Mouse (Mus musculus) ES-Bruce4 (cell line): ENCODE results near the gene Pcnt. TPM values are rescaled to one million over a fixed set of nuclear protein-coding genes. Genes with fewer than 3 reads are reported as not detected.
A peak's percentile ranks its signal among the peaks of the same experiment; 100 is the strongest.

Experiments used
- H3K27ac ChIP-seq: 2 replicates; pipeline ENCODE4 v1.5.1; 2012; ENCODE audit warnings: low read length, inconsistent platforms; ENCODE audit not compliant: insufficient read depth
- H3K27me3 ChIP-seq: 2 replicates; pipeline ENCODE4 v1.6.1; 2012; ENCODE audit warnings: mild to moderate bottlenecking, low read length, inconsistent platforms; ENCODE audit not compliant: control insufficient read depth, poor library complexity, insufficient read depth, severe bottlenecking
- H3K36me3 ChIP-seq: 2 replicates; pipeline ENCODE4 v1.6.1; 2012; ENCODE audit warnings: inconsistent platforms, mild to moderate bottlenecking, low read length, moderate library complexity; ENCODE audit not compliant: control insufficient read depth, poor library complexity, insufficient read depth, severe bottlenecking
- H3K4me1 ChIP-seq: one replicate; pipeline ENCODE4 v1.8.1; 2011; ENCODE audit warnings: low read length; ENCODE audit not compliant: control insufficient read depth, insufficient read depth
- H3K4me3 ChIP-seq: 2 replicates; pipeline ENCODE4 v1.5.1; 2011; ENCODE audit warnings: low read depth, mild to moderate bottlenecking, low read length
- H3K9ac ChIP-seq: 2 replicates; pipeline ENCODE4 v1.6.1; 2012; ENCODE audit warnings: low read depth, mild to moderate bottlenecking, inconsistent platforms; ENCODE audit not compliant: poor library complexity, severe bottlenecking
- H3K9me3 ChIP-seq: replicated peaks from 2 replicates; pipeline ENCODE4 v1.6.1; 2012; ENCODE audit warnings: mild to moderate bottlenecking, low read length, inconsistent platforms; ENCODE audit not compliant: control insufficient read depth, poor library complexity, insufficient read depth, severe bottlenecking
- CTCF ChIP-seq: IDR thresholded peaks from one replicate; pipeline ENCODE4 v1.8.1; 2011; ENCODE audit warnings: low read depth, low read length
- EP300 ChIP-seq: IDR thresholded peaks from 2 replicates; pipeline ENCODE4 v1.6.1; 2011; ENCODE audit warnings: low read depth, low read length; ENCODE audit not compliant: insufficient read depth
- POLR2A ChIP-seq: IDR thresholded peaks from one replicate; pipeline ENCODE4 v1.8.1; 2011; ENCODE audit warnings: low read length; ENCODE audit not compliant: insufficient read depth
- polyA plus RNA-seq: library from polyadenylated mRNA; stranded (reverse); fragments of >200 nt; gene quantifications from 2 replicates; pipeline ENCODE4 v1.2.4, GENCODE M21; 2011; ENCODE audit warnings: low read depth; ENCODE audit not compliant: missing spikeins, insufficient read depth, insufficient read length

Pcnt gene
- polyA plus RNA-seq, 1 experiment = 42.2 TPM

DNA sequence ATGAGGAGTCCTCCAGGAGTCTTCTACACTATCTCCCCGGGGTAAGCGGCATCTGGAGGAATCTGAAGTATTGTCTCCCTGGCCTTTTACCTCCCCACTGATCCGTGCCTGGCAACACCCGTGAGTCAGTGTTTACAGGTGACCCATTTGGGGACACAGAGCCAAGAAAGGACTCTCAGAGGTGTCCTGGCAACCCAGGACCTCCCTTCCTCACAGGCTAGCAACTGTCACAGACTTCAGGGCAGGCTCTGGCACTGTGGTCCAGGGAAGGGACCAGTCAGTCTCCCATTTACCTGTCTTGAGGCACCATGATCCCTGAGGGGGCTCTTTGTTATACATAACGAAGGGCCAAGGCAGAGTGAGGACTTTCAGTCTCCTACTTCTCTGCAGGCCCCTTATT, 6.3 kb upstream of the Pcnt start, which contains the start of gene 2610028H24Rik:
TSS of gene 2610028H24Rik (plus strand) at position 231 of the 400 bp plus-strand sequence.
- no peak within 1 kb of the TSS for H3K4me3 ChIP-seq
- H3K9me3 ChIP-seq = no peaks in the 10 kb centered on the region
- no peak within 1 kb of the TSS for H3K27ac ChIP-seq
- H3K9ac ChIP-seq = no peak within 1 kb of the TSS
- H3K27me3 ChIP-seq = no peaks in the 10 kb centered on the region
- TF ChIP-seq POLR2A = no peak
- no peak for TF ChIP-seq EP300
- no peak for TF ChIP-seq CTCF
- H3K36me3 ChIP-seq = no peaks in the 10 kb centered on the region
- no peaks in the 10 kb centered on the region for H3K4me1 ChIP-seq

DNA sequence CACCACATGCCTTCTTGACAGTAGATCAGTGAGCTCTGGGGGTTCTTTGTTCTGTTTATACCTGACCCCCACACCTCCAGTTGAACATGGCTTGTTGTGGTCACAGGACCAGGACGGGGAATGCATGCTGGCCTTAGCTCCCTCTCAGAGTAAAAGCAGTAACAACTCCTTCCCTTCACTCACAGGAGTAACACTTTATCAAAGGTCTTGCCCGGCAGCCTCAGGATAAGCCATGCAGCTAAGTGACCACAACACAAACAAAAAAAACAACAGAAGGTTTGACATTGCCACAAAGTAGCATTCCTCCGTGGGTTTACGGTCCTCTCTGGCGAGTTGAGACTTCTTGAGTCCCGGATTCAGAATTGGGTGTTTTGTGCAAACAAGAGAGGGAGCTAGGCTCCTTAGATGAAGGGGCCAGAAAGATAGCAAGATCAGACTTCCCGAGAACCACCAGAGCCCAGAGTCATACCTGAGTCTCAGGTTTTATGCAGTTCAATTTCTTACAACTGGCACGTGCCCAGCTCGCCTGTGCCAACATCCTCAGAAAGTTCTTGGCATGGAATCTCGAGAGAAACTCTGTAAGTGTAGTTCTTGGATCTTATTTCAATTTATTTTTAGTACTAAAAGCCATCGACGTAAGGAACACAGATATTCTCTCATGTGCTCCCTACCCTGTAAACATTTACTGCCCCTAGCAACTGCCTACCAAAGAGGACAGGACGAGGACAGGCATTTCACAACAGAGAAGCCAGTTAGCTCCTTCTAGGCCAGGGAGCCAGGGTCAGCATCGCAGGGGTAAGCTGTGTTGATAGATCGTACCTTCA, 5.0 kb upstream of the Pcnt start:
- H3K4me3 ChIP-seq = no peak overlapping the region
- no peaks in the 10 kb centered on the region for H3K4me1 ChIP-seq
- no peaks in the 10 kb centered on the region for H3K27me3 ChIP-seq
- no peak for TF ChIP-seq EP300
- no peak for TF ChIP-seq CTCF
- no peak for TF ChIP-seq POLR2A
- H3K27ac ChIP-seq = peak overlapping the region; percentile 17; the same call in 1 of the 2 replicates
- no peaks in the 10 kb centered on the region for H3K9me3 ChIP-seq
- no peak overlapping the region for H3K9ac ChIP-seq
- no peaks in the 10 kb centered on the region for H3K36me3 ChIP-seq

DNA sequence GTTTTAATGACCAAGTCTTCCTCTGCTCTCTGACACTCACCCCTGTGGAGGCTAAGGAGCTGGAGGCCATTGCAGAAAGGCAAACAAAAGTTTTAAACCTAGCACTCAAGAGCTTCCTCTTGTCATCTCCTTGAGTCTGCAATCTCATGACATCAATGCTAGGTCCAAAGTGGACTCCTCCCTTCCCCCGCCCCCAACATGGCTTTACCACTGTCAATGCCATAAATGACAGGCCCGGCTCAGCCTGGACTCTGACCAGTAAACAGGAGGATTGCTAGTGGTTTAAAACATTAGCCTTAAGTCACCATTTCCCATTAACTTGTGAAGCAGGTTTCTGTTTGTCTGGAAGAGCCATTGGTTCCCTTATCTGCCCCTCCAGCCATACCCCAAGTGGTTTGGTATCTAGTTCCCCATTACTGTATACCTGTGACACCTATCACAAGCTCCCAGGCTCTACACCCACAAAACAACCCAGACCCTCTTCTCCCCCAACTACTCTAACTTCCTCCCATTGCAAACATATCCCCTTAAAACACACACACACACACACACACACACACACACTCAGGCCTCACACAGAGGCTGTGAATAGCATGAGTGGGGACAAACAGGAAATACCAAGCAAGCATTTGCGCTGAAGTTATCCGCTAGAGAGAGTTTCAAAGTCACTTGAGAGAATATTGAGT, 3.6 kb upstream of the Pcnt start:
- no peaks in the 10 kb centered on the region for H3K36me3 ChIP-seq
- H3K27me3 ChIP-seq = no peaks in the 10 kb centered on the region
- no peaks in the 10 kb centered on the region for H3K4me1 ChIP-seq
- no peak overlapping the region for H3K9ac ChIP-seq
- H3K9me3 ChIP-seq = no peaks in the 10 kb centered on the region
- no peak overlapping the region for H3K27ac ChIP-seq
- TF ChIP-seq EP300 (no peak), POLR2A (no peak), CTCF (no peak)
- H3K4me3 ChIP-seq = no peak overlapping the region

- H3K27ac ChIP-seq = peak within 1 kb of the TSS; percentile 91
- peak within 1 kb of the TSS; percentile 49 for H3K9ac ChIP-seq
- no peaks in the 10 kb centered on the region for H3K27me3 ChIP-seq
- H3K4me3 ChIP-seq = peak within 1 kb of the TSS; percentile 39
- H3K4me1 ChIP-seq = peaks cover 3% of the 10 kb centered on the region
- H3K36me3 ChIP-seq = peaks cover 9% of the 10 kb centered on the region
- H3K9me3 ChIP-seq = no peaks in the 10 kb centered on the region
- peak; percentile 52 for TF ChIP-seq CTCF
- TF ChIP-seq POLR2A = no peak
- TF ChIP-seq EP300 = 0 out of 2 replicates have a peak, but pooled peaks have one; percentile 8
These were observed 2.3 kb downstream of the Pcnt start, which contains the start of gene AC141477.1 for GRCm38 (mm10) chr10:76440281-76440680. AC141477.1 (minus strand) TSS chr10:76440444.

DNA sequence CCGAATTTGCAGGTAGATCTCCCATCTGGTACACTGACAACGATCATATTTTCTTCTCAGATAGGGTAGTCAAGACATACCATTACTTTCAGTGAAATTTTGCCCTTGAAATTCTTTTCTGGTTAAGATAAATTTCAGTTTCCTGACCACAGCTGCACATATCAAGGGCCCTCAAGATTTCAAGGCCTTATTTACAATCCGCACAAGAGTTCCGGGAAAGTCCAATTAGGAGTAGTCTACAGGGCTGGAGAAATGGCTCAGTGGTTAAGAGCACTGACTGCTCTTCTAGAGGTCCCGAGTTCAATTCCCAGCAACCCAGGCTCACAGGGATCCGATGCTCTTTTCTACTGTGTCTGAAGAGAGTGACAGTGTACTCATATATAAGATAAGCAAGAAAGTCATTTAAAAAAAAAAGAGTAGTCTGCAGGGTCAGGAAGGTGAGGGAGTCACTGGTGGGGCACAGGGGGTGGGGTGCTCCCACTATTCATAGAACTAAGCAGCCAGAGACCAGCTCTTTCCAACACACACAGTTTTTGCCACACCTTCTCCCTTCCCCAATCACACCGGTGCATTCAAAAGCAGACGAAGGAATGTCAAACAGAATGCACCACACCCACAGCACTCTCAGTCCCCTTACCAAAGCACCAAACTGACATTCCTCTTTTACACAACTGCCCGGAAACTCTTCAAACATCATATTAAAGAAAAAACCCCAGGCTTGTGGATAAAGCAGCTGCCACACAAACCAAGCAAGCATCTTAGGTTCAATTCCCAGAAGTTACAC, 3.3 kb downstream of the Pcnt start:
- H3K27me3 ChIP-seq = no peaks in the 10 kb centered on the region
- peaks cover 18% of the 10 kb centered on the region for H3K36me3 ChIP-seq
- H3K9me3 ChIP-seq = no peaks in the 10 kb centered on the region
- peak overlapping the region; percentile 91 for H3K27ac ChIP-seq
- TF ChIP-seq POLR2A (no peak), EP300 (peak; percentile 77; the same call in 1 of the 2 replicates), CTCF (no peak)
- no peak overlapping the region for H3K4me3 ChIP-seq
- peaks cover 3% of the 10 kb centered on the region for H3K4me1 ChIP-seq
- peak overlapping the region; percentile 49 for H3K9ac ChIP-seq
